Mouse (Mus musculus) CH12.LX (cell line): Measurements from ENCODE around the gene Rpl32. TPM values are rescaled to one million over a fixed set of nuclear protein-coding genes. Genes with fewer than 3 reads are reported as not detected.
A peak's percentile ranks its signal among the peaks of the same experiment; 100 is the strongest.

ENCODE experiments used
- DNase-seq: peaks from one replicate; pipeline ENCODE4 v3.0.0-alpha.2; 2013; ENCODE audit errors: extremely low read depth
- H3K27ac ChIP-seq: 2 replicates; pipeline ENCODE4 v1.5.1; 2012; ENCODE audit warnings: low read depth, mild to moderate bottlenecking, control low read depth, moderate library complexity; ENCODE audit not compliant: insufficient read depth
- H3K27me3 ChIP-seq: replicated peaks from 2 replicates; pipeline ENCODE3; 2012; ENCODE audit warnings: inconsistent platforms
- H3K36me3 ChIP-seq, 2 experiments: replicated peaks in 1 of 2; 2 replicates each; pipeline versions ENCODE3 to v1.6.1; 2012; ENCODE audit warnings: inconsistent platforms in 1 of 2, low read length in 1 of 2, mild to moderate bottlenecking in 1 of 2, mixed read lengths in 1 of 2, moderate library complexity in 1 of 2; ENCODE audit not compliant: control insufficient read depth in 1 of 2, insufficient read depth in 1 of 2
- H3K4me1 ChIP-seq, 2 experiments: 2 replicates each; pipeline ENCODE4 v1.6.1; 2012; ENCODE audit warnings: inconsistent platforms in 1 of 2, moderate library complexity in 1 of 2; ENCODE audit not compliant: insufficient read depth in 2 of 2, control insufficient read depth in 1 of 2
- H3K4me2 ChIP-seq: 2 replicates; pipeline ENCODE4 v1.6.1; 2012; ENCODE audit warnings: low read depth, mild to moderate bottlenecking, control low read depth; ENCODE audit not compliant: poor library complexity, insufficient read depth, severe bottlenecking
- H3K4me3 ChIP-seq, 3 experiments: fragments of 150-350 bp in 1 of 3; sonication (generic) in 1 of 3; replicated peaks in 1 of 3; 2 replicates each; pipeline versions ENCODE3 to v1.5.1; 2011 to 2012; ENCODE audit warnings: low read depth in 2 of 3, low read length in 2 of 3, mild to moderate bottlenecking in 2 of 3, moderate library complexity in 2 of 3, control low read depth in 1 of 3, improper control_type of control experiment in 1 of 3, inconsistent platforms in 1 of 3, mixed read lengths in 1 of 3; ENCODE audit not compliant: poor library complexity in 1 of 3
- H3K79me2 ChIP-seq: replicated peaks from 2 replicates; pipeline ENCODE4 v1.6.1; 2012; ENCODE audit warnings: mild to moderate bottlenecking, moderate library complexity; ENCODE audit not compliant: control insufficient read depth, poor library complexity, insufficient read depth, severe bottlenecking; ENCODE audit errors: extremely low read depth
- H3K9ac ChIP-seq: 2 replicates; pipeline ENCODE4 v1.6.1; 2012; ENCODE audit warnings: low read depth, mild to moderate bottlenecking, control low read depth, moderate library complexity; ENCODE audit not compliant: insufficient read depth
- H3K9me3 ChIP-seq: replicated peaks from 2 replicates; pipeline ENCODE3; 2012; ENCODE audit warnings: low read length, inconsistent platforms, mixed read lengths
- CHD1 ChIP-seq: IDR thresholded peaks from 2 replicates; pipeline ENCODE4 v1.6.1; 2012; ENCODE audit warnings: low read depth, low read length, improper control_type of control experiment, inconsistent platforms
- CTCF ChIP-seq, 2 experiments: IDR thresholded peaks in 1 of 2; conservative IDR thresholded peaks in 1 of 2; 2 replicates each; pipeline ENCODE4 v1.5.1; 2011 to 2012; ENCODE audit warnings: low read depth in 2 of 2, low read length in 2 of 2, improper control_type of control experiment in 1 of 2, inconsistent platforms in 1 of 2, mild to moderate bottlenecking in 1 of 2, moderate library complexity in 1 of 2
- EP300 ChIP-seq: IDR thresholded peaks from 2 replicates; pipeline ENCODE4 v1.6.1; 2011; ENCODE audit warnings: low read length, improper control_type of control experiment
- GABPA ChIP-seq: IDR thresholded peaks from 2 replicates; pipeline ENCODE4 v1.6.1; 2012; ENCODE audit warnings: low read depth, low read length, improper control_type of control experiment, inconsistent platforms; ENCODE audit not compliant: insufficient replicate concordance
- JUND ChIP-seq: conservative IDR thresholded peaks from 2 replicates; pipeline ENCODE4 v1.6.1; 2011; ENCODE audit warnings: low read depth, low read length, improper control_type of control experiment
- MAFK ChIP-seq: IDR thresholded peaks from 2 replicates; pipeline ENCODE4 v1.6.1; 2011; ENCODE audit warnings: low read length, improper control_type of control experiment; ENCODE audit not compliant: insufficient replicate concordance
- MAZ ChIP-seq: IDR thresholded peaks from 2 replicates; pipeline ENCODE4 v1.6.1; 2012; ENCODE audit warnings: low read depth, mild to moderate bottlenecking, inconsistent platforms, low read length, improper control_type of control experiment, moderate library complexity
- MXI1 ChIP-seq: IDR thresholded peaks from 2 replicates; pipeline ENCODE4 v1.6.1; 2011; ENCODE audit warnings: mild to moderate bottlenecking, low read depth, low read length, improper control_type of control experiment
- MYC ChIP-seq: IDR thresholded peaks from 2 replicates; pipeline ENCODE4 v1.6.1; 2011; ENCODE audit warnings: low read depth, mild to moderate bottlenecking, improper control_type of control experiment, low read length
- NRF1 ChIP-seq: IDR thresholded peaks from 2 replicates; pipeline ENCODE4 v1.6.1; 2014; ENCODE audit warnings: low read depth, mild to moderate bottlenecking, inconsistent platforms, low read length, improper control_type of control experiment, moderate library complexity
- PAX5 ChIP-seq: IDR thresholded peaks from 2 replicates; pipeline ENCODE4 v1.6.1; 2012; ENCODE audit warnings: low read length, inconsistent platforms, mixed read lengths
- POLR2A ChIP-seq: IDR thresholded peaks from 2 replicates; pipeline ENCODE4 v1.6.1; 2011; ENCODE audit warnings: low read depth, mild to moderate bottlenecking, improper control_type of control experiment, low read length
- RAD21 ChIP-seq: IDR thresholded peaks from 2 replicates; pipeline ENCODE4 v1.6.1; 2011; ENCODE audit warnings: low read depth, mild to moderate bottlenecking, low read length, improper control_type of control experiment, moderate library complexity
- SIN3A ChIP-seq: IDR thresholded peaks from 2 replicates; pipeline ENCODE4 v1.6.1; 2012; ENCODE audit warnings: low read length, improper control_type of control experiment, inconsistent platforms
- SMC3 ChIP-seq: IDR thresholded peaks from 2 replicates; pipeline ENCODE4 v1.6.1; 2011; ENCODE audit warnings: low read depth, low read length, improper control_type of control experiment
- ZKSCAN1 ChIP-seq: IDR thresholded peaks from 2 replicates; pipeline ENCODE4 v1.6.1; 2012; ENCODE audit warnings: low read depth, inconsistent platforms, low read length, improper control_type of control experiment, borderline replicate concordance
- ZMIZ1 ChIP-seq: IDR thresholded peaks from 2 replicates; pipeline ENCODE4 v1.6.1; 2012; ENCODE audit warnings: low read depth, mild to moderate bottlenecking, inconsistent platforms, low read length, improper control_type of control experiment
- ZNF384 ChIP-seq: IDR thresholded peaks from 2 replicates; pipeline ENCODE4 v1.6.1; 2012; ENCODE audit warnings: low read depth, low read length, improper control_type of control experiment, inconsistent platforms
- dilution Hi-C: fragments of 300-500 bp; cut with MboI; formaldehyde crosslinking; loops from 2 replicates; pipeline ENCODE4 v1.14.3; 2020; ENCODE audit warnings: low sequenced_read_pairs; ENCODE audit not compliant: extremely low pct_unique_long_range_greater_than_20kb, extremely low pct_ligation_motif_present
- in situ Hi-C: fragments of 300-500 bp; cut with MboI; formaldehyde crosslinking; loops from 3 replicates; pipeline ENCODE4 v1.14.3; 2019; ENCODE audit warnings: low sequenced_read_pairs, low pct_ligation_motif_present, low pct_unique_long_range_greater_than_20kb, mixed read lengths
- polyA plus RNA-seq: library from polyadenylated mRNA; unstranded; fragments of >175 nt; gene quantifications from 2 replicates; pipeline ENCODE4 v1.2.1, GENCODE M21; 2012; ENCODE audit warnings: low read depth; ENCODE audit not compliant: insufficient read length
- total RNA-seq, 2 experiments: library from RNA; depleted of rRNA; stranded (reverse); fragments of 300-350 nt in 1 of 2; fragments of >200 nt in 1 of 2; gene quantifications; 2 replicates each; pipeline ENCODE4 v1.2.3; 2012 to 2014

Gene Rpl32
- total and polyA plus RNA-seq, 3 experiments = 3,370 to 7,473 (median 5,276) TPM

GRCm38 (mm10) chr6:115854432-115854831 is 45.9 kb upstream of the Rpl32 start:
- DNase-seq = no peak
- Histone ChIP-seq H3K36me3 (peaks cover 0 to 8% of the 10 kb centered on the region in 2 experiments), H3K27ac (no peak overlapping the region), H3K4me1 (peaks cover 0 to 27% of the 10 kb centered on the region in 2 experiments; a peak in 2 of 4 replicates), H3K79me2 (peaks cover 9% of the 10 kb centered on the region), H3K9ac (no peak overlapping the region), H3K27me3 (no peaks in the 10 kb centered on the region), H3K4me2 (no peak overlapping the region), H3K4me3 (no peak overlapping the region), H3K9me3 (no peaks in the 10 kb centered on the region)
- TF ChIP-seq ZNF384 (peak; percentile 51), GABPA (no peak), ZMIZ1 (no peak), NRF1 (no peak), JUND (no peak), MYC (peak; percentile 41; the same call in 1 of the 2 replicates), ZKSCAN1 (no peak), POLR2A (no peak), SMC3 (peak; percentile 22; the same call in 1 of the 2 replicates), EP300 (no peak), SIN3A (peak; percentile 28; the same call in 1 of the 2 replicates), RAD21 (peak; percentile 27), CTCF (conservative IDR thresholded peaks at IDR 0.05 in 1 of 2, IDR thresholded peaks at IDR 0.05 in 1 of 2; ENCODE audit: low read depth in 2 of 2, low read length in 2 of 2) (peak; percentile 29 to 61), MAZ (no peak)
- in situ Hi-C loops (loop anchor here (5.0 kb wide), 1 partner anchor 43 kb away; no protein-coding TSS in a partner anchor), dilution Hi-C loops (no loop called here)

- peak overlapping the region; percentile 23 for H3K4me2 ChIP-seq
- peak overlapping the region; percentile 55; the same call in 1 of the 2 replicates for H3K9ac ChIP-seq
- peak overlapping the region; percentile 65 to 74 (median 70) for H3K4me3 ChIP-seq
- TF ChIP-seq MAFK = no peak
- TF ChIP-seq MYC = no peak
- no peak for TF ChIP-seq SIN3A
- no peak for TF ChIP-seq ZNF384
- no peak for TF ChIP-seq PAX5
- no peak for TF ChIP-seq ZMIZ1
- TF ChIP-seq CHD1 = no peak
- TF ChIP-seq MXI1 = no peak
- no peak for TF ChIP-seq POLR2A
- H3K79me2 ChIP-seq = peaks cover 9% of the 10 kb centered on the region
- peaks cover 0 to 29% of the 10 kb centered on the region in 2 experiments; a peak in 2 of 4 replicates for H3K4me1 ChIP-seq
- dilution Hi-C loops (no loop called here), in situ Hi-C loops (loop anchor here (5.0 kb wide), 1 partner anchor 43 kb away; no protein-coding TSS in a partner anchor)
- H3K27ac ChIP-seq = no peak overlapping the region
- no peaks in the 10 kb centered on the region for H3K9me3 ChIP-seq
- H3K27me3 ChIP-seq = no peaks in the 10 kb centered on the region
- H3K36me3 ChIP-seq = peaks cover 0 to 8% of the 10 kb centered on the region in 2 experiments
- DNase-seq = no peak
Measured at GRCm38 (mm10) chr6:115853985-115854384, 45.4 kb upstream of the Rpl32 start.
